Mouse (Mus musculus) bone marrow, adult 2 months (tissue): ENCODE results near the gene Nprl2.

Source experiments
- CTCF ChIP-seq: fragments of 200-500 bp; IDR thresholded peaks from 2 replicates; pipeline ENCODE4 v1.5.1; 2011; ENCODE audit warnings: low read length, control low read depth; ENCODE audit not compliant: control insufficient read depth, insufficient read depth
- POLR2A ChIP-seq: fragments of 200-500 bp; IDR thresholded peaks from 2 replicates; pipeline ENCODE4 v1.6.1; 2011; ENCODE audit warnings: low read depth, mild to moderate bottlenecking, control low read depth, low read length, borderline replicate concordance; ENCODE audit not compliant: control insufficient read depth

- TF ChIP-seq CTCF (no peak), POLR2A (no peak)
Observed at GRCm38 (mm10) chr9:107549297-107550074, 7.5 kb downstream of the Nprl2 start.
